Mouse (Mus musculus) left cerebral cortex, adult 18-20 months (tissue): ENCODE results near the gene Slc37a2. TPM values are rescaled to one million over a fixed set of nuclear protein-coding genes. Genes with fewer than 3 reads are reported as not detected.
A peak's percentile ranks its signal among the peaks of the same experiment; 100 is the strongest.

Experiments
- DNase-seq, 2 experiments: peaks; one replicate each; pipeline ENCODE4 v3.0.0; 2021 to 2022; ENCODE audit warnings: low spot score in 2 of 2, mixed read lengths in 1 of 2
- total RNA-seq, 2 experiments: library from RNA; stranded (reverse); gene quantifications; 2 replicates each; pipeline ENCODE4 v1.2.3; 2021

The Slc37a2 gene
- total RNA-seq, 2 experiments from 2014 or later = 1.3 TPM

GRCm38 (mm10) chr9:37220755-37221154, 34.8 kb downstream of the Slc37a2 start:
- DNase-seq = no peak

- no peak for DNase-seq
These were observed 41.0 kb downstream of the Slc37a2 start for GRCm38 (mm10) chr9:37214327-37215060.

GRCm38 (mm10) chr9:37213060-37213738, 42.3 kb downstream of the Slc37a2 start:
- DNase-seq = peak in 1 of 2 experiments; percentile 56

GRCm38 (mm10) chr9:37207929-37208411, 47.6 kb downstream of the Slc37a2 start, which contains the start of gene Tmem218:
TSS of gene Tmem218 (plus strand) at chr9:37208223.
- DNase-seq = peak; percentile 90 to 94

GRCm38 (mm10) chr9:37203884-37204283, 51.7 kb downstream of the Slc37a2 start:
- no peak for DNase-seq

- DNase-seq = no peak
These were observed 55.1 kb downstream of the Slc37a2 start for GRCm38 (mm10) chr9:37200414-37200813.

GRCm38 (mm10) chr9:37197067-37197466, 58.5 kb downstream of the Slc37a2 start:
- no peak for DNase-seq

GRCm38 (mm10) chr9:37188024-37188423, 67.5 kb downstream of the Slc37a2 start:
- no peak for DNase-seq

- DNase-seq = no peak
These were observed 68.1 kb downstream of the Slc37a2 start for GRCm38 (mm10) chr9:37187407-37187806.

DNA sequence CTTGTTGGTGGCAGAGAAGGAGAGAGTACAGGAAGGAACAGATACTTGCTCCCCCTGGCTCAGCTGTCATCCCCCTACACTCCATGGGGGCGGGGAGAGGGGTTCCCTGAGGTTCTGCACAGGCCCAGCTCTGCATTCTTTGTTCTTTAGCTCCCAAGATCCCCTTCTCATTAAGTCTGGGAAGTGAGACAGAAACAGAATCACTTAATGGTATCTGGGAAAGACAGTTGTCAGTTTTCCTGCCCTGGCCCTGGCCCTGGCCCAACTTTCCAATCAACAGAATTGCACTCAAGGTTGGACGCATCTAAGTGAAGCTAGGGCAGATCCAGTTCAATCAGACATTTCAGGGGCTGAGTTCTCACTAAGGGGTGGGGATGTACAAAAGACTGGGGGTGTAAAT, 72.4 kb downstream of the Slc37a2 start:
- DNase-seq = no peak

GRCm38 (mm10) chr9:37181596-37181995, 73.9 kb downstream of the Slc37a2 start:
- no peak for DNase-seq

- no peak for DNase-seq
These were observed 75.9 kb downstream of the Slc37a2 start for GRCm38 (mm10) chr9:37179596-37179995.

- DNase-seq = peak in 1 of 2 experiments; percentile 36
These were observed 76.6 kb downstream of the Slc37a2 start for GRCm38 (mm10) chr9:37178911-37179310.

Other genes starting within 250 kb of the Slc37a2 start
- gene Pknox2, start 108.3 kb downstream of the Slc37a2 start, total RNA-seq = 10 to 100 TPM; 83.0 to 90.7 TPM
- 10 to 100 TPM; 10.2 to 12.2 TPM for gene Tmem218, start 47.5 kb downstream of the Slc37a2 start, total RNA-seq
- gene Ccdc15, start 92.7 kb upstream of the Slc37a2 start, total RNA-seq = 1 to 10 TPM; 2.0 to 2.2 TPM
- 10 to 100 TPM; 45.4 to 47.9 TPM for gene Hepacam, start 111.6 kb upstream of the Slc37a2 start, total RNA-seq
- gene Robo4, start 146.2 kb upstream of the Slc37a2 start, total RNA-seq = 1 to 10 TPM; 4.9 to 7.2 TPM
- 10 to 100 TPM; 12.7 to 21.8 TPM for gene Robo3, start 177.5 kb upstream of the Slc37a2 start, total RNA-seq
- 10 to 100 TPM; 14.0 to 23.0 TPM for gene Msantd2, start 233.6 kb upstream of the Slc37a2 start, total RNA-seq